Mouse (Mus musculus) cerebellum, postnatal 10 days (tissue): ENCODE data around the gene Pcbd2.
A peak's percentile ranks its signal among the peaks of the same experiment; 100 is the strongest.

Experiments
- DNase-seq, 2 experiments: peaks; one replicate each; pipeline ENCODE4 v3.0.0; 2021; ENCODE audit warnings: mixed read lengths in 2 of 2

The Pcbd2 gene

DNA sequence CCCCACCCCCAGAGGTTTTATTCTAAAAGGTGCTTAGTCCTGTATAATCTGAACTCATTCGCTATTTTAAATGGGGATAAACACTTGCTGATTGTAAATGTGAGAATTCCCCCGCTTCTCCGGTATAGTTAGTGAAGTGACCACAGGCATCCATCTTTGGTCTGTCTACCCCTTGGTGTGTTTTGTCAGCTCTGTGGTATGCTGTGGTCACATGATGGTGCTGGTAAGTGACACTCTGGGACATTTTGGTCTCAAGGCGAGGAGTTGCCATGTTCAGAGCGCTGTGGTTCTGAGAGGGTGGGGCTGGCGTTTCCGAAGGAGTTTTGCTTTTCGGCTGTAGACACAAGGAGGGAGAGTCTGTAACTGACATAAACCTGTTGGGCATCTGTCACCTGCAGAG is 10.7 kb downstream of the Pcbd2 start:
- no peak for DNase-seq

DNA sequence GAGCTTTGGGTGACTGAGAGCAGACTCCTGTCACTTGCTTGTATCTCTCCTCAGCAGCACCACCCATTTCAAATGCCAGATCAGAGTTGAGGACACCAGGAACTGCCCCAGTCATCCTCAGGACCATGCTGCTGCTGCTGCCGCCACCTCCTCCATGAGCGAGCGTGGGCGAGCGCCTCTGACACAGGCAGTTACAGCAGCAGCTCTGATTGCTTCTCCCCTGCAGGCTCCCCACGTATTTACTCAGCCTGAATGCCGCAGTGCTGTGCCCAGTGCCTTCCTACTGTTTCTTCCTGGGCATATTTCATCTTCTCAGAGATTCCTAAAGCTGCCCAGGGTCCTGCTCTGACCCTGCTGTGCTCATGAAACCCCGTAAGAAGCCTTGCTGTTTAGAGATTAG is 15.1 kb downstream of the Pcbd2 start:
- DNase-seq = no peak

DNA sequence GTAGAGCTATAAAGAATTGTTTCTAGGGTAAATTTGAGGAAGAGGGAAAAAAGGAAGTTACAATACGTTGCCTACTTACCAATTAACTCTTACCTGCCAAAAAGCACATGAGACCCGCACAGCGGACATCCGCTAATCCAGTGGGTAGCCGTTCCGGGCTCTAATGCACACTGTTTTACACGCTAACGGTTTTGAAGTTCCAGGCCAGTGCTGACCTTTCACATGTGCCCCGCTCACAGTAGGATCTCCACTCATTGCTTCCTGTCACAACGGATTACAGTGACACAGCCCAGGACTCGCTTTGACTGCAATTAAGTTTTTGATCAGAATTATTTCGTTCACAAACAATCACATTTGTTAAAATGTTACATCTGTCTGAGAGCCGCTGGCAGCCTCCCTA is 27.2 kb downstream of the Pcbd2 start:
- DNase-seq = no peak

DNA sequence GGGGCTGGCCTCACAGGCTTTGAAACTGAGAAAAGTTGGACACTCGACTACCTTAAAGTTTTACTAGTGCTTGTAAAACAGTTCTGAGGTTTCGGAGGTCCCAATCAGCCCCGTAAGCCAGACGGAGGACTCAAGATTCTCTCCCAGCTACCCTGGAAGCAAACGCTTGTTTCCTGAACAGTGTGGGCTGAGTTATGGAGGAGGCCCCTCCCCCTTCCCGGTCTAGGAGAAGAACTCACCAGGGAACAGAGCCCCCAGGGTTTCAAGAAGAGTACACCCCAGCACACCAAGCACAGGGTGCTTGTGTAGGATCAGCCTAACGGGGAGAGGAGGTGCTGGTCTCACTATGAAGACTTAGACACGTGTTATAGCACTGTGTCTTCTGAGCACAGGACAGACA is 29.6 kb downstream of the Pcbd2 start:
- no peak for DNase-seq

DNA sequence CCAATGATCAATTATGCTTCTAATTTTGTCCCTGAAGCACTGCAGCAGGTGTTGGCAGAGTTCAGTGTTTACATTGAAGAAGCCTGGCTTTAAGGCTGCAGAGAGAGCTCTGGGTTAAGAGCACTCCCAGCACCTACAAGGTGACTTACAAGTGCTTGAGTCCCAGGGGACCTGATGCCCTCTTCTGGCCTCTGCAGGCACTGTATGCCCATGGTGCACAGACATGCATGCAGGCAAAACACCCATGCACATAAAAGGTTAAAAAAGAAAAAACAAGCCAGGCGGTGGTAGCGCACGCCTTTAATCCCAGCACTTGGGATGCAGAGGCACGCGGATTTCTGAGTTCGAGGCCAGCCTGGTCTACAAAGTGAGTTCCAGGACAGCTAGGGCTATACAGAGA is 30.5 kb downstream of the Pcbd2 start:
- DNase-seq = peak in 1 of 2 experiments; percentile 23

DNA sequence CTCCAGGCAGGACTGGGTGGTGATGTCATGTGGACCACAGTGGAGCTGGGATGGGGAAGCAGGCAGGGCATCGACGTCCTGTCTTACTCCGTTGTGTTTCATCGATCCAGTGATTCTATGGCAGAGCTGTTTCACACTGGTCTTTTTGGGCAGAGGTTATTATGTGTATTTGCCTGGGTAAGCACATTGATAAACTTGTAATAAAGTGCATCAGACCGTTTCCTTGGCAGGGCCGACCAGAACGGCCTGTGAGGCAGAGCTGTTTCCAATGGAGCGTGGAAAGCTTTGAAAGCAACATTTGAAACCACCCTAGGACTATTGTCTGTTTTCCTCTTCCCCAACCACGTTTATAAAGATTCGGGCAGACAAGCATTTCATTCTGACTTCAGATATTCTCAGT is 33.4 kb downstream of the Pcbd2 start:
- no peak for DNase-seq

DNA sequence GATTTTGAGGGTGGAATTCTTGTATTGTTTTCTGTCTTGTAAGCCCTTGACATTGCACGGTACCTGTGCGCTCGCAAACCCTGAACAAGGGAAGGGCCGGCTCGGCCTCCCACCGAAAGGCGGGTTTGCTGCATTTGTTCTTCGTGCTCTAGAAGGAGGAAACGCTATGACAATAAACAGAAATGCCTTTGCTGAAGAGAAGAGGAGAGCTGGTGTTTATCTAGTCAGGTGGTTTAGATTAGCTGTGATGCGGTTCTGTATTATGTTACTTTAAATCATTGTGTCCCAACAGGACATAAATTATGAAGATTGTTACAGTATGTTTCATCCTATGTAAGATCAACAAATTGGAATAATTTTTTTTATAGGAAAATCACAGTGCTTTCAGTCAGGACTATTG is 34.3 kb downstream of the Pcbd2 start:
- DNase-seq = no peak

DNA sequence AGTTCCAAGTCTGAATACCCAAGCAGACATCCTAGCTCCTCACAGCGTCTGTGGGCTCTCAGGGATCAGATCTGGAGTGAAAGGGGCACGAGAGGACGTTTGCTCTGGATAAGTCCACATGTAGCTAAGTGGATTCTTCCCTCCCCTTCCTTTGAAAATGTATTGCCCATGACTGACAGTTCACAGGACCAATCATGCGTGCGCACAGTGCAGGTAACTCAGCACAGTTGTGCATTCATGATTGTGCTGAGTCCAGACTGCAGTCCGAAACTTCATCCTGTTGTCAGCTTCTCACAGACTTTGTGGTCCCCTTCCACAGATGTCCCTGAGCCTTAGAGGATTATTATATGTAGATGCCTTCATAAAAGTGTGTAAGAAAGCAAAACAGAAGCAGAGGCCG is 47.2 kb downstream of the Pcbd2 start:
- DNase-seq = no peak

DNA sequence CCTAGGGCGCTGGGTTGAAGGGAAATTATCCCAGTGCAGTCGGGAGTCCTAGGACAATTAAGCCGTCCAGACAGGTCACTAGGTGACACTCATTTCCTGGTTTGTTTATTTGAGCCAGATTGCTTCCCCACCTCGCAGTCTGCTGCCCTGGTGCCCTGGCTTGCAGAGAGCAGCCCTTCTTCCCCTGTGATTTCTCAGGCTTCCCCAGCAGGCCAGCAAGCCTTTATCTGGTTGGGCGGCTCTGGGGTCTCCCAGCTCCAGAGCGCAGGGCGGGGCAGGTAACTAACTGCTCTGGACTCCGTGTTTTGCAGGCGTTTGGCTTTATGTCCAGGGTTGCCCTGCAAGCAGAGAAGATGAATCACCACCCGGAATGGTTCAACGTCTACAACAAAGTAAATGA is 47.9 kb downstream of the Pcbd2 start:
- DNase-seq = no peak

DNA sequence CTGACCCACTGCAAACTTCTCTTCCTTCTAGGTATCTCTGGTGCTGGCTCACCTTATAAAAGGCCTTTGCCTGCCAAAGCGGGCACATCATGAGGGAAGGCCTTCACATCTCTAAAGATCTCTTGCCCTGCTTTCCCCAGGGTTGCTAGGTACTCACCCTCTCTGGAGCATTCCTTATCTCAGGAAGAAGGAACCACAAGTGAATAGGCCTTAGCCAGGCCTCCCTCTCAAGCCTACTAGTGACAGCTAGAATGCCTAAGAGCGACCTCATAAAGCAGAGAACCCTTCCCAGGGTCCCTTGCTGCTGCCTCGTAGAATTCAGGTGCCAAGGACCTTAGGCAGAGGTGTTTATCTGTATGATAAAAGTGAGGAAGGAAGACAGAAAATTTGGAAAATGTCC is 57.1 kb downstream of the Pcbd2 start, which contains the start of gene Catsper3:
Catsper3 (plus strand) TSS at position 301 of the 400 bp plus-strand sequence.
- DNase-seq = no peak

DNA sequence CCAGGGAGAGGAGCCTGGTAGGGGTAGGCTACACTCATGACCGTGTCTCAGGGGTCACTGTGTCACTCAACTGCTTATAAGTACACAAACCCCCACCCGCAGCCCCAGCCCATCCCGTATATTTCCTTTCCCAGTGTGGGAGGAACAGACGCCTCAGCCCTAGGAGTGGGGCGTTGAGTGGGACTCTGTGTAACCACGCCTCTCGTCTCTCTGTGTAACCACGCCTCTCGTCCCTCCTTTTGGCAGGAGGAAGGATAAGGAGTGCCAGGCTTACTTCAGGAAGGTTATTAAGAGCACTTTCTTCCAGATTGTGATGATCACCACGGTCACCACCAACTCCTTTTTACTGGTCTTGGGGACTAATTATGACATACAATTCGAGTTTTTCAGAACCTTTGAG is 59.0 kb downstream of the Pcbd2 start:
- no peak for DNase-seq

DNA sequence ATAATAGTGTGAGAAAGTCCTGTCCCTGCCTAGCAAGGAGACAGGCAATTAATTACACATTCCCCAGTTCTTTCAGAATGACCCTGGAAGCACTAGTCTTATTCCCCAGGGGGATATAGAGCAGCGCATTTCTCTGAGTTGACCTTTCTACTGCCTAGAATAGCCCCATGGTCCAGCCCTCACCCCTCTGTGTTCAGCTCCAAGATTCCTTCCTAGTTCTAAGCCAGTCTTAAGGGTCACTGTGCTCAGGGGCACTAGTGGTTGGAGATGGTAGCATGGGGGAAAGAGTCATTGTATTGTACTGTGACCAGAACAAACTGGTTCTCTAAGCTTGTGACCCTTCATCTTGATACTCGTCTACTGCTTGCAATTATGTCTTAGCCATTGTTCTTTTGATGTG is 74.1 kb downstream of the Pcbd2 start:
- DNase-seq = no peak

DNA sequence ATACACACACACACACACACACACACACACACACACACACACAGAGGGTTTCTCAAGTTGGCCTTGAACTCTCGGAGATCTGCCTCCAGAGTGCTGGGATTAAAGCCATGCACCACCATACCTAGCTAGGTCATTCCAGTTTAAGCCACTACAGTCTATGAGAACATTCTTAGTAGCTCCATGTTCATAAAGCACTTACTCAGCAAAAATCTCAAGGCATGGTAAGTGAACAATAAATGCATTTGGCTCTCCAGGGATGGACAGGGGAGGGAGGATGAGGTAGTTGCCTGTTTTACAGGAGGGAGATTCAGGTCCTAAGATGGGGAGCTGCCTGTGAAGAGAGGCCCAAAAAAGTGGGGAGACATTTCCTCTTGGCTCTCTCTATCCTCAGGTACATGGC is 76.8 kb downstream of the Pcbd2 start:
- no peak for DNase-seq

DNA sequence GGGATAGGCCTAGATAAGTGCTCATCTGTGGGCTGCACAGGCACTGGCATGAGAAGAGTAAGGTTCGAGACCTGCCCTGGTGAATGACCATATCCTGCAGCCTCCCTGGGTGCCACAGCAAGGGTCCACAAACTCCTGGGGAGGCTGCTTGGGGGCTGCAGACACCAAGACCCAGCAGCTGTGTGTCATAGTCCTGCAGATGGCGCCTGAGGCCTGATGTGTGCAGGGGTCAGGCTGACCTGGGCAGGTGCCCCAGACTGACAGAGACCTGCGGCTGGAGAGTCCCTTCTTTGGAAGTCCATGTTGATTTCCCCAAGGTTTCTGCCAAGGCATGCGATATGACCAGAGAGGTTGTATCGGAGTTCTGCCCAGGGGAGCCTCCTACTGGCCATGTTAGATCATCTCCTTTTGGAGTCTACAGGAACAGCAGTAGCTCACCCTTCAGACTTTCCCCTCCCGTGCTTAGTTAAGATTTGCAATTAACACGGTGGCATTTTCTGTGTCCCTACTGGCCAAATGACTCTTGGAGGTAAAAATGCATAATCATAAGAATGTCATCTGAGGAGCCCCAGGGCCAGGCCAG is 82.0 kb downstream of the Pcbd2 start:
- peak in 1 of 2 experiments; percentile 3 for DNase-seq

DNA sequence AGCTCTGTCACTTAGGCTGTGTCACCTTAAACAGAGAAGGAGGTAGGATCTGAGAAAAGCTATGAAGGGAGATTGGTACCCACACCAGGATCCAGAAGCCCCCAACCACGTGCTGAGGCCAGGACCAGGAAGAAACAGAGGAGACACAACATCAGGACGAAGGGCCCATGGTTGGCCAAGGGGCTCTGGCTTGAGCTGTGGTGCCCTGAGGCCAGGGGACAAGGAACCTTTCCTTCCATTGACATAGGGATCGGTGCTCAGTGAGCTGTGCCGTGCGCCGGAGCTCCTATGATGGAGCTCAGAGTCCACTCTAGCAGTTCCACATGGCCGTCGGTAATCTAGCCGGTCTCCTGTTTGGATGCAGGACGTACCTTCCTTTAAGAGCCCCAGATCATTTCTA is 82.5 kb downstream of the Pcbd2 start:
- no peak for DNase-seq

DNA sequence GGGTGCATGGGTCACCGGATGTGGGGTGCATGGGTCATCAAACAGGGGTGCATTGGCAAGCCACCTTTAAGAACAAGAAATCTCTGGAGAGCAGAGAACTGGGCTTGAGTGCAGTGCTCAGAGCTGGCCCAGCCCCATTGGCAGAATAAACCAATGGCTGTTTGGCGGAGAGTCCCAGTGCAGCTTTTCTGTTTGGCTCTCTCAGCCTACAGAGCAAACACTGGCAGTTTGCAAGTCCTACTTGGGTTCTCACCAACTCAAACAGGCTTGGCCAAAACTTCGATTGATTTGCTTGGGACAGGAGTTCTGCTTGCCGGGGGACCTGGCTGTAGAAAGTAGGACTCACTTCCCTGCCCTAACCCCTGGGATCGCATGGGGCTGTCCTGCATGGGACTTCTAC is 83.8 kb downstream of the Pcbd2 start:
- DNase-seq = peak; percentile 22 to 52

DNA sequence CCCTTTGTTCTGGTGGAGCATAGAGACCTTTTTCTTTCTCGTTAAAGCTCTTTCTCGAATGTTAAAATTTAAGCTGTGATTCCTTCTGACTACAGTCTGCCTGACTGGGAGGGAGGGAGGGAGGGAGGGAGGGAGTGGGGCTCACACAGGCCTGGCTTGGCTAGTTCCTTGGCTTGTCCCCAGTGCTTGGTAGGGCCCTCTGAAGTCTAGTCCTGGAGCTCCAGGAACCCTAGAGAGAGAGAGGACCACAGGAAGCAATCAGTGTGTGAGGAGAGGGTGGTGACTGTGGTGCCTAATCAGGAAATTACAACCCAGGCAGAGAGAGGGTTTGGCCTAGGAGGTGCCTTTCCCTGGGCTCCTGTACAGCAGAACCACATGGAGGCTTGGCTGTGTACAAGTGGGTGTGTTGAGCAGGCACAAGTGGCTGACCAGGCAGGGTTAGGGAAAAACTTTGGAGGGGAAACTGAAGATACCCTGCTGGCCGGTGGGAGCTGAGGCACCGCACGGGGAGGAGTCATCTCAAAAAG is 86.4 kb downstream of the Pcbd2 start:
- no peak for DNase-seq

DNA sequence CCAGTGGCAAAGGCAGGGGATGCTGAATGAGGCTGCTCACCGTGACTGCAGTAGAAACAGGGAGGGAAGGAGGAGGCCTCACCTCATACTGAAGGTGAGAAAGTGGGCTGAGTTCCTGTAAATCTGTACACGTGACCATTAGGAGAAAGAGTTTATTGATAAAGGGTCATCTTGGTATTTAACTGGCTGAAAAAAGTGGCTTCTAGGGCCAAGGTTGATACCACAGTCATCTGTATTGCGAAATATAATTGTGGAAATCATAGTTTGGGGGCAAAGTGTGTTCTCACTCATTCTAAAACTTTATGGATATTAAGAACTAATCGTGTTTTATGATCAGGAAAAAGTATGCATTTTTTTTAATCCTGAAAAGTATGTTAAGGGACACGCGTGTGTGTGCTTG is 87.7 kb downstream of the Pcbd2 start:
- no peak for DNase-seq

DNA sequence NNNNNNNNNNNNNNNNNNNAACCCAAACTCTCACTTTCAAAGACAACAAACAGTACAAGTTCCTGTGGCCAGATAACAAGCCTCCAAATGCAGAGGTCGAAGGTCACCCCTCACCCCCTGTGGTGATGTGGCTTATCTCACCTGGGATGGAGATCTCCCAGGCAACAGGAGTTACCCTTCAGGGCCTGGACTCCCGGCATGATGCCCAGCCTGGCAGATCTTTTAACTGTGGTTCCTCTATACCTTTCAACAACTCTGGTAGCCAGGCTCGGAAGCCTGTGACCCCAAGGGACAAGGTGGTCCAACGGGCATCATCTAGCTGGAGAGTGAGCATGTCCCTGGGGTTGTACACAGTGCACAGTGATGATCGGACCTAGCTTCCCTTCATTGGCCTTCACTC is 95.3 kb downstream of the Pcbd2 start:
- DNase-seq = peak; percentile 26 to 35

DNA sequence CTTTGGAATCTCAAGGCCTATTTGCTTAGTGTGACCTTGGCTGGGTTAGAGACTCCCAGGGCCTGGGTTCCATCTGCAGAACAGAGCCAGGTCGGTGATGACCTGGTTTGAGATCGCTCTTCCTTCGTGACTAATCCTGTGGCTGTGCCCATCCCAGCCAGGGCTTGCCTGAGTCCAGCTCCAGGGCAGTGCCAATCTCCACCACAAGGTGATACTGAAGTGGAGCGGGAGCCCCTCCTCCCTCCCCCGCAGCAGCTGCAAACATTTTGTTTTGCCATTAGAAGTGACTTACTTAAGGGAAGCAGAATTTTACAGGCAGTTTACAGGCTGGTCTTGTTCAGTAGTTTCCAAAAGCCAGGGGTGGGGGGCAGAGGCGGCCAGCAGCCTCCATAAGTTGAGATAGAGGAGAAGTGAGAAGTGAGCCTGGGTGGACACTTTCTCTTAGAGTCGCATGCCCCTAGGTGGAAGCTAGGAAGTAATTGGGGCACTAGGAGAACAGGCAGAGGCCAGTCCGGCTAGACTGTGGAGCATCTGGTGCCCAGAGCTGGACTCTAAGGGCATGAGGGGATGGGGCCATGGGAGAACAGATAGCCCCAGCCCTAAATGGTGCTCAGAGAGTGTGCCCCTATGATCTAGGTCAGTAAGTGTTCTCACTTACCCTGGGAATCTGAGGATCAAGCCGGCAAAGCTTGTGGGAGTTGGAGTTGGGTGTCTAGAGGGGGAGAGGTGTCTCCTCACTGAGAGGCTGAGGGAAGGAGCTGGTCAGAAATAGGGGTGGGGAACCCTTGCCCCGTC is 97.2 kb downstream of the Pcbd2 start:
- DNase-seq = peak in 1 of 2 experiments; percentile 34

DNA sequence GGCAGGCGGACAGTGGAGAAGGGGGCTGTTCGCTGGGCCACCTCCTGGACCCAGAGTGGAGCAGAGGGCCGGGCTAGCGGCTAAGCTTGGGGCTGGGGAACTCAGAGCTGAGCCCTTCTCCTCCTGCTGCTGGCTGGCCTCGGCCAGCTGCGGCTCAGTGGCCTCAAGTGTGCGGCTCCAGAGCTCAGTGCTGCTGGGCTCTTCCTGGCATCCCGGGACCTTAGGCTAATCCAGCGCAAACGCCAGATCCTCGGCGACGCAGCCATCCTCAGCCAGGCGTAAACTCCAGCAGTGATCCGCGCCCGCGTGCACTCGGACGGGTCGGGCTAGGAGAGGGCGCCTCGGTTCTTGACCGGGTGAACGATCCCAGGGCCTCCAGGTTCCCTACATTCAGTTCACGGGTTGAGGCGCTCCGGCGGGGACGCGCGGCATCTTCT is 98.1 kb downstream of the Pcbd2 start:
- peak; percentile 54 to 58 for DNase-seq

DNA sequence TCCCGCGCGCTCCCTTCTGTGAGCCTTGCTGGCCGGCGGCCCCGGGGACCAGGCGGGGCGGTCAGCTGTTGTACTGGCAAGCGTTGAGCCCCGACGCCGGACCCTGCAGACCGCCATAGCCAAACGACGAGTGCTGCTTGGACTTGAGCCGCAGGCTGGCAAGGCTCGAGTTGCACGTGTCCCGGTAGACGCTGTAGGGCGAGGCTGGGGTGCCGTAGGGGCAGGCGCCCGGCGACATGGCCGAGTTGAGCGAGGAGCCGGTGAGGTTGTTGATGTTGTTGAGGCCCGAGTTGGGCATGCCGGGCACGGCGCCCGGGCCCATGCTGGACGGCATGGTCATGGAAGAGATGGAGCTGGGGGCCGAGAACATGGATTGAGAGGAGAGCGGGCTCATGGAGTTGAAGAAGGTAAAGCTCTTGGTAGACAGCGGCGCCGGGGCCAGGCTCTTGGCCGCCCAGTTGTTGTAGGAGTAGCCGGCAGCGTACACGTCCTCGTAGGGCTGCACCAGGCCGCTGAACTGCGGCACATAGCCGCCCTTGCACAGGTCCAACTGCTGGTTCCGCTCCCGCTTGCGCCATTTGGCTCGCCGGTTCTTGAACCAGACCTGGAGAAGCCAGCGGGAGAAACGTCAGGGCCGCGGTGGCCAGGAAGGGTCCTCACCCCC is 99.0 kb downstream of the Pcbd2 start:
- DNase-seq = peak; percentile 70 to 76
